Comparison of ENCODE assay signal across 8 mouse cellular contexts in the genomic region with DNA sequence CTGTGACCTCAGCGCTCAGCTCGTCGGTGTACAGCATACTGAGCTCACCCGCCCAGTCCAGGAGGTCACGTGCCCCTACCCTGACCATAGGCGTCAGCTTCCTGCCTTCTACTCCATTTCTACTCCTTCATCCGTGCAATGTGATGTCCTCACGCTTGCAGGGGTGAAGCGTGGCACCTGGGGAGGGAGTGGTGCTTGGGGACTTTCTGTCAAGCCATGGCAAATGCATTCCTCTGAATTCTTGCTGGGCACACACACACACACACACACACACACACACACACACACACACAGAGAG. TPM values are rescaled to one million over a fixed set of nuclear protein-coding genes. Genes with fewer than 3 reads are reported as not detected.
DNase-seq lines count a peak whose midpoint lies in the region; ATAC-seq and TF ChIP-seq lines count a peak whose summit lies in the region.

No protein-coding gene starts in this region.

- H3K4me3 ChIP-seq in kidney, embryonic 14.5 days (ENCODE audit: low read length) = peak overlapping the region; percentile 25
- H3K4me3 ChIP-seq in kidney, adult 2 months (ENCODE audit: insufficient read depth, low read depth, low read length) = no peak overlapping the region
- 0 out of 2 replicates have a peak overlapping the region, but pooled peaks have one; percentile 9 for H3K4me3 ChIP-seq in brown adipose tissue, adult 24 weeks (ENCODE audit: insufficient read depth, low read depth, low read length)
- H3K4me3 ChIP-seq in midbrain, embryonic 11.5 days (ENCODE audit: low read depth, low read length) = no peak overlapping the region

- H3K9me3 ChIP-seq in kidney, embryonic 14.5 days (ENCODE audit: control insufficient read depth, low read length) = no peaks in the 10 kb centered on the region
- H3K9me3 ChIP-seq in midbrain, embryonic 11.5 days (ENCODE audit: control insufficient read depth, low read length) = no peaks in the 10 kb centered on the region

- 42% methylated on average over 9 of the region's 9 CpGs for WGBS in kidney, embryonic 14.5 days
- 23% methylated on average over 9 of the region's 9 CpGs for WGBS in kidney, adult 2 months
- 68% methylated on average over 9 of the region's 9 CpGs for WGBS in midbrain, embryonic 11.5 days

- 0 out of 2 replicates have a peak, but pooled peaks cover 6% of the 10 kb centered on the region for H3K4me1 ChIP-seq in kidney, embryonic 14.5 days (ENCODE audit: control insufficient read depth, insufficient read depth, low read length)
- peaks cover 4% of the 10 kb centered on the region; the same call in 1 of the 2 replicates for H3K4me1 ChIP-seq in kidney, adult 2 months (ENCODE audit: control insufficient read depth, insufficient read depth, low read length)
- no peaks in the 10 kb centered on the region; the same call in 1 of the 2 replicates for H3K4me1 ChIP-seq in brown adipose tissue, adult 24 weeks (ENCODE audit: control insufficient read depth, insufficient read depth, insufficient read length, low read length)
- peaks cover 3% of the 10 kb centered on the region; the same call in 1 of the 2 replicates for H3K4me1 ChIP-seq in midbrain, embryonic 11.5 days (ENCODE audit: control insufficient read depth, insufficient read depth, low read length)

- no peaks in the 10 kb centered on the region for H3K36me3 ChIP-seq in kidney, embryonic 14.5 days (ENCODE audit: control insufficient read depth, insufficient read depth, low read length)
- no peaks in the 10 kb centered on the region for H3K36me3 ChIP-seq in kidney, adult 2 months (ENCODE audit: control insufficient read depth, insufficient read depth, low read length)
- H3K36me3 ChIP-seq in midbrain, embryonic 11.5 days (ENCODE audit: control insufficient read depth, insufficient read depth, low read length) = no peaks in the 10 kb centered on the region

- no peak for TF ChIP-seq CTCF in kidney, adult 2 months (conservative IDR thresholded peaks at IDR 0.05; ENCODE audit: insufficient read depth, insufficient read length, low read depth, low read length)

- H3K4me2 ChIP-seq in kidney, embryonic 14.5 days (replicated peaks; ENCODE audit: low read depth, low read length) = peak overlapping the region; percentile 55
- peak overlapping the region; percentile 28 for H3K4me2 ChIP-seq in midbrain, embryonic 11.5 days

- H3K27ac ChIP-seq in kidney, embryonic 14.5 days (ENCODE audit: low read depth, low read length) = no peak overlapping the region
- no peak overlapping the region for H3K27ac ChIP-seq in kidney, adult 2 months (ENCODE audit: insufficient read depth, low read depth, low read length)
- no peak overlapping the region; the same call in 1 of the 2 replicates for H3K27ac ChIP-seq in brown adipose tissue, adult 24 weeks (replicated peaks; ENCODE audit: low read depth, low read length)
- no peak overlapping the region for H3K27ac ChIP-seq in midbrain, embryonic 11.5 days (ENCODE audit: low read depth, low read length)

- H3K9ac ChIP-seq in kidney, embryonic 14.5 days (ENCODE audit: low read depth, low read length) = no peak overlapping the region
- no peak overlapping the region for H3K9ac ChIP-seq in midbrain, embryonic 11.5 days (ENCODE audit: low read length)

- no peak for TF ChIP-seq POLR2A in kidney, adult 2 months (IDR thresholded peaks at IDR 0.05; ENCODE audit: low read depth, low read length)

- no peak for DNase-seq in kidney, adult 2 months
- DNase-seq in induced T-regulatory cell, adult 2 months (ENCODE audit: low read depth) = peak; percentile 55
- no peak for DNase-seq in midbrain, embryonic 11.5 days (ENCODE audit: low spot score, missing footprints)
- no peak for DNase-seq in gastrocnemius, postnatal 4 days (ENCODE audit: low spot score in 2 of 2)
- no peak for DNase-seq in thymus, postnatal 14 days
- no peak for DNase-seq in urinary bladder, postnatal 4 days (ENCODE audit: low spot score in 2 of 2)

- H3K27me3 ChIP-seq in kidney, embryonic 14.5 days (ENCODE audit: control insufficient read depth, insufficient read depth, low read length) = 0 out of 2 replicates have a peak, but pooled peaks cover 2% of the 10 kb centered on the region
- H3K27me3 ChIP-seq in kidney, adult 2 months (replicated peaks; ENCODE audit: control insufficient read depth, insufficient read depth, low read length) = no peaks in the 10 kb centered on the region
- no peaks in the 10 kb centered on the region for H3K27me3 ChIP-seq in midbrain, embryonic 11.5 days (ENCODE audit: control insufficient read depth, insufficient read depth, low read length)

- peak; percentile 65 for ATAC-seq in kidney, embryonic 14.5 days (ENCODE audit: low FRiP score, low TSS enrichment)
- peak; percentile 38; the same call in 1 of the 2 replicates for ATAC-seq in midbrain, embryonic 11.5 days (ENCODE audit: low FRiP score)

RNA-seq across cellular contexts. Expression of gene Cpsf6, which starts 37.6 kb away (rescaled TPM):
- 166 and 208 TPM in 2 replicates for polyA plus RNA-seq in kidney, embryonic 14.5 days (2014; fragmentation: Nextera tagmentation; extraction: Ambion mirVana)
- polyA plus RNA-seq in kidney, adult 2 months (2012; rRNA removed) = 26.9 and 30.1 TPM in 2 replicates
- 12.6 and 17.3 TPM in 2 replicates for polyA plus RNA-seq in brown adipose tissue, adult 24 weeks (2012; ENCODE audit: insufficient read depth, insufficient read length, missing spikeins)
- polyA plus RNA-seq in midbrain, embryonic 11.5 days (2014; fragmentation: Nextera tagmentation; extraction: Ambion mirVana) = 235 and 238 TPM in 2 replicates
- 10 to 100 TPM; 64.2 to 73.4 TPM for total RNA-seq in gastrocnemius, postnatal 4 days (2021)

Comparison
In these comparisons a context has a peak if more than half of its experiments do, and no peak if none do; other contexts are left out.
1. H3K4me3 ChIP-seq: peak in kidney, embryonic 14.5 days (single experiment) and brown adipose tissue, adult 24 weeks (single experiment); none in kidney, adult 2 months (single experiment) and midbrain, embryonic 11.5 days (single experiment).